Mouse (Mus musculus) left cerebral cortex, postnatal 25 days (tissue): ENCODE results near the gene Iqsec3. TPM values are rescaled to one million over a fixed set of nuclear protein-coding genes. Genes with fewer than 3 reads are reported as not detected.
"Not testable (repeated sequence)": the region's sequence is repeated elsewhere in the genome, so short reads cannot be mapped to it uniquely, and the experiment has no call there.

ENCODE experiments used
- DNase-seq, 2 experiments: peaks; one replicate each; pipeline ENCODE4 v3.0.0; 2022; ENCODE audit warnings: low spot score in 2 of 2, mixed read lengths in 1 of 2
- intact Hi-C: fragments of 180-260 bp; cut with DNase I; formaldehyde crosslinking; loops from one replicate; pipeline ENCODE4 v1.15.1; 2025
- total RNA-seq, 2 experiments: library from RNA; stranded (reverse); gene quantifications; 2 replicates each; pipeline ENCODE4 v1.2.3; 2021

The Iqsec3 gene
- total RNA-seq, 2 experiments from 2014 or later, result 97.6 to 98.3 TPM

DNA sequence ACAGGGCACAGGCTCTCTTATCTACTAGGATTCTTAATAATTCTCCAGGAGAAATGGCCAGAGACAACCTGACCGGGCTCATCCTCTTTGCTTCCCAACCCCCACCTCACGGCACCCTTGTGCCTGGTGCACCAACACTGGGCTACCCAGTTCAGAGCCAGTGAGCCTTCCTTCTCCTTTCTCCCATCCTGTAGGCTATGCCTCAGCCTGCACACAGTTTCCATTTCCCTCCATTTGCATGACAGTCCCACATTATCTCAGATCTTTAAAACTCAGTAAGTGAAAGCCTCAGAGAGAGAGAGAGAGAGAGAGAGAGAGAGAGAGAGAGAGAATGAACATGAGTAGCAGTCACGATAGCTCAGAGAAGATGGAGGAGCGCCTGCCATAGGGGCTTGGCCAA, 95.2 kb downstream of the Iqsec3 start:
- intact Hi-C loops, result no loop called here
- DNase-seq, result no peak

- DNase-seq, result no peak
- intact Hi-C loops, result no loop called here
These were observed 97.3 kb downstream of the Iqsec3 start for GRCm38 (mm10) chr6:121376159-121376558.

- intact Hi-C loops, result no loop called here
- peak; percentile 23 to 61 for DNase-seq
These were observed 102.1 kb downstream of the Iqsec3 start for GRCm38 (mm10) chr6:121371197-121371980.

- intact Hi-C loops, result loop anchor here (5.0 kb wide), 1 partner anchor 95 kb away; no protein-coding TSS in a partner anchor
- no peak for DNase-seq
These were observed 106.4 kb downstream of the Iqsec3 start for GRCm38 (mm10) chr6:121367099-121367498.

GRCm38 (mm10) chr6:121366537-121366936, 106.9 kb downstream of the Iqsec3 start:
- not testable (repeated sequence) for DNase-seq
- intact Hi-C loops, result loop anchor here (5.0 kb wide), 1 partner anchor 94 kb away; no protein-coding TSS in a partner anchor

DNA sequence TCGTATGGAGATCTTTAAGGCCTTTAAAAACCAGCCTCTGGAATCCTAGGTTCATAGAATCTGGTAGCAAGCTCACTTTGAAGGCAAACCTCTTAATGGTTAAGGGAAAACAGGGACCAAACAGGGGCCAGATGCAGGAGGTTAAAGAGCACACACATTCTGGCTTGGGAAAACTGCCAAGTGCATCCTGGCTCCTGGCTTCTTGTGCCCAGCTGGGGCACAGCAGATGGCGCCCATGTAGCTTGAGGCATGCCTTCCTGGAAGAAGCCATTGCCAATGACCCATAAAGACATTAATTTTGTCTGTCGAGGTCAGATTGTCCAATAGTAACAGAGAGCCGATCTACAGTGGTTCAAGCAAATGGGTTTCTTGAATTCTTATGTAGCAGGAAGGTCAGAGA, 109.5 kb downstream of the Iqsec3 start:
- intact Hi-C loops, result no loop called here

DNA sequence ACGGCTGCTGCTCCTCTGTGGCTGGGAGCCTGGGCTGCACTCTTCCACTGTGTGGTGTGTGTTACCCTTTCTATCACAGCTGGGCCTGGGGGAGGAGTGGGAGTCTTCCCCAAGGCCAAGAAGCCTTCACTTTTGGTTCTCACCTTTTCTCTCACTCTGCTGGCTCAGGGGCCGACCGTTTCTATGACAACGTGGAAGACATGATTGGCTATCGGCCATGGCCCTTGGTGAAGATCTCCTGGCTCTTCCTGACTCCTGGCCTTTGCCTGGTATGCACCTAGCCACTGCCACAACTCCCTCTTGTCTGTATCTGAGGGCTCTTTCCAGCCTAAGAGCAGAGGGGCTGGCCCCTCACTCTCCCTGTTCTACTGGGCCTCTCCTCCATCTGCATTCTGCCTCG, 110.4 kb downstream of the Iqsec3 start:
- no peak for DNase-seq
- intact Hi-C loops, result no loop called here

More for the DNA sequence above, 109.5 kb downstream of the Iqsec3 start:
- no peak for DNase-seq

DNA sequence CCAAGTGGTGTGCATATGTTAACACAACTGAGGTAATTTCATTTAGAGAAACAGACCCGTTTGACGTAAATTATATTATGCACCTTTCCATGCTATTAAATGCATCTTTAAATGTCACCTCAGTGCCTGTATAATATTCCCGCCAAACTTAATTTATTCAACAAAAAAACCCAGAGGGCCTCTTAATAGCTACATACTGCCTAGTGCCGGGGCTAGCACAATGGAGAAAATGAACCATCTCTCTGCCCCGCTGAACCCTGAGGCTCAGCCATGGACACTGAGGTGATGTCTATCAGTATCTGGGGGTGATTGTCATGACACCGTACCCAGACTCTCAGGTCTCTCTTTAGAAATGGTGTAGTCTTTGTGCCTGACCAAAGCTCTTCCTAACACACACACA, 116.2 kb downstream of the Iqsec3 start:
- intact Hi-C loops, result no loop called here
- no peak for DNase-seq

- intact Hi-C loops, result no loop called here
- DNase-seq, result no peak
These were observed 117.4 kb downstream of the Iqsec3 start for GRCm38 (mm10) chr6:121356041-121356440.

DNA sequence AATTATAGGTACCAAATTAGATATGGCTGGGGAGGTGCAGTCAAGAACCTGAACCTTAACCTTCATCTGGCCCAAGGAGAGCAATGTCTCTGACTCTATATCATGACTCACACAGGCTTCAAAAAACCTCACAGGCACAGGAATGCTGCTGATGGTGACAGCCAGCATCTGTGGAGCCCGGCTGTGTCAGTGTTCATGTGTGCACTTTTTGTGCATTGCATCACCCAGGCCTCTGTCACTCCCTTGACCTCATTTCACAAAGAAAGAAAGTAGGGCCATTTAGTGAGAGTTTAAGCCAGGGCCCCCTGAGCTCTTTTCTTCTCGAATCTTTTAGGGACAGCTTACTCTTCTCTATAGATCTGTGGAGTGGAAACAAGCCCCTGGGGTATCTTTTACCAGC, 121.2 kb downstream of the Iqsec3 start:
- no peak for DNase-seq
- intact Hi-C loops, result no loop called here

- intact Hi-C loops, result no loop called here
- DNase-seq, result no peak
These were observed 127.0 kb downstream of the Iqsec3 start for GRCm38 (mm10) chr6:121346428-121346827.

- intact Hi-C loops, result no loop called here
These were observed 129.1 kb downstream of the Iqsec3 start for GRCm38 (mm10) chr6:121344329-121344728.

GRCm38 (mm10) chr6:121343771-121344123, 129.7 kb downstream of the Iqsec3 start:
- DNase-seq, result no peak
- intact Hi-C loops, result no loop called here

More at GRCm38 (mm10) chr6:121344329-121344728, 129.1 kb downstream of the Iqsec3 start:
- DNase-seq, result no peak

GRCm38 (mm10) chr6:121343026-121343770, 130.3 kb downstream of the Iqsec3 start, which contains the start of gene Slc6a12:
TSS of gene Slc6a12 (plus strand) at chr6:121343076.
- intact Hi-C loops, result no loop called here
- DNase-seq, result no peak

DNA sequence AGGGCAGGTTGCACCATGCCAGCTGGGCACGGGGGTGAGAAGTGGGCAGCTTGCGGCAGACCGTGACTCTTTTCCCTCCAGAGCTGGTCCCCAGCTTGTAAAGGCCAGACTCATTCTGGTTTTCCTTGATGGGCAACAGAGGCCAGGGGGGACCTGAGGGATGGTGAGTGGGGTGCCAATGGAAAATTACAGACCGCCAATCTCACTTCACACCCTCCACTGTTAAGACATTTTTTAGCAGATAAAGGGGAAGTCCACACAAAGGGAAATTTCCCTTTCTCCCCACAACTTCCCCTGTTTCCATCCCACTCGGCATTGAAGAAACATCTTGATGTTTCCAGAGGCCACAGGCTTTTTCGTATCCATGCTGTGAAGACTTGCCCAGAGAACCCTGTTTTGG, 131.8 kb downstream of the Iqsec3 start:
- DNase-seq, result no peak
- intact Hi-C loops, result no loop called here

- intact Hi-C loops, result loop anchor here (1.0 to 10.0 kb wide), 2 partner anchors 64 to 195 kb away; no protein-coding TSS in a partner anchor
These were observed 135.0 kb downstream of the Iqsec3 start for GRCm38 (mm10) chr6:121338519-121338896.

DNA sequence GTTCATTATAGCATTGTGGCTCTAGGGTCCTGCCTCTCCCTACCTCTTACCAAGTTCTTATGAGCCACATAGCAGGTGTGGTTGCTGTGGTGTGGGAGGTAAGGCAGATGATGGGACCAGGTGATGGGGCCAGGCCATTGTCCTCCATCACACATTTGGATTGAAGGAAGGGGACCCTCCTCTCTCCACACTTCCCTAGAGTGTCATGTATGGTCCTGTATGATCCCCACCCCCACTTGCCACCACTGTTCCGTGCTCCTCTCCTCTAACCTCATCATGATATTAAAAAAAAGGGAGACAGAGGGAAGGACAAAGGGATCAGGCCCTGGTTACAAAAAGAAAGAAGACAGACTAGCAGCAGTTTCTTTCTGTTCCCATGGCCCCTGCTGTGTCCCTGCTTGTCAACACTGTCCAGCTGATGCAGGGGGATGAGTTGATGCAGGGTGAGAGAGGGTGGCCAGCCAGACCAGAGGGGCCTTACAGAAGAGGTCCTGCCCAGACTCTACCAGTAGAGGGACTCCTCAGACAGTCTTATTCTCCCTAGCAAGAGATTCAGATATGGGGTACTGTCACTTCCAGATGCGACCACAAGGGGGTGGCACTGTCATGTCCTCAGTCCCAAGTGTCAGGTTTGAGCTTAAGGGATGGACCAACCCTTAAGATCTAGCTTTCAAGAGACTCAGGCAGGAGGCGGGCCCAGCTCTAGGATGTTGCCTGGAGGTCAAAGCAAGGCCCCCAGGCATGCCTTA, 135.5 kb downstream of the Iqsec3 start:
- DNase-seq, result peak; percentile 73 to 85
- intact Hi-C loops, result loop anchor here (1.0 to 10.0 kb wide), 2 partner anchors 63 to 195 kb away; no protein-coding TSS in a partner anchor

More at GRCm38 (mm10) chr6:121338519-121338896, 135.0 kb downstream of the Iqsec3 start:
- no peak for DNase-seq

- intact Hi-C loops, result loop anchor here (10.0 kb wide), 1 partner anchor 62 kb away; no protein-coding TSS in a partner anchor
- no peak for DNase-seq
These were observed 136.2 kb downstream of the Iqsec3 start for GRCm38 (mm10) chr6:121337229-121337628.

- DNase-seq, result no peak
- intact Hi-C loops, result loop anchor here (10.0 kb wide), 1 partner anchor 62 kb away; no protein-coding TSS in a partner anchor
These were observed 136.9 kb downstream of the Iqsec3 start for GRCm38 (mm10) chr6:121336558-121336957.

DNA sequence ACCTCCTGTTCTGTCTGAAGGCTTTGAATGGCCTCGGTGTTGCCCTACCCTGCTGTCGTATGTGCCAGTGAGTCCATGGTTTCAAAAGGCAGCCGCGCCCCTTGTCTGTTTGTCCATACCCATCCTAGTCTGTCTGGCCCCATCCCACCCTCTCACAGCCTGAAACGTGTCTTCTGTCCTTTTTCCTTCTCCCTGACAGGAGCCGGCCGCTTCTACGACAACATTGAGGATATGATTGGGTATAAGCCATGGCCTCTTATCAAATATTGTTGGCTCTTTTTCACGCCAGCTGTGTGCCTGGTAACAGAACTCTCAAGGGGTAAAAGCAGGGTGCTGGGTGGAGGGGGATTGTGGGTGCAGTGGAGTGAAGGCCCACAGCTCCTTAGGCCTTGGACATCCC, 137.6 kb downstream of the Iqsec3 start:
- DNase-seq, result no peak
- intact Hi-C loops, result loop anchor here (10.0 kb wide), 1 partner anchor 61 kb away; no protein-coding TSS in a partner anchor
